Mouse (Mus musculus): ENCODE measurements at regions not wholly inside any gene's neighbourhood (a gene's known extent, or its start where the extent isn't known, plus 50 kb on each side); places are given as distances from the start of the nearest gene placed in this dataset.

GRCm38 (mm10) chr9:84779125-84779524 is 533.4 kb upstream of the Gm11114 start:
- no peak for TF ChIP-seq CTCF (IDR thresholded peaks at IDR 0.05; ENCODE audit: borderline replicate concordance, extremely low read depth, insufficient read depth, insufficient read length)
- no peak for TF ChIP-seq POLR2A (IDR thresholded peaks at IDR 0.05; ENCODE audit: borderline replicate concordance, extremely low read depth, insufficient read depth, insufficient read length, poor library complexity, severe bottlenecking)
